Mouse (Mus musculus) cortical plate, adult 2 months (tissue): ENCODE data around the gene Prm2.

ENCODE experiments used
- CTCF ChIP-seq: fragments of 200-500 bp; IDR thresholded peaks from 2 replicates; pipeline ENCODE4 v1.5.1; 2011; ENCODE audit warnings: mild to moderate bottlenecking, control low read depth, low read length; ENCODE audit not compliant: insufficient read depth; ENCODE audit errors: extremely low read depth
- POLR2A ChIP-seq: fragments of 200-500 bp; IDR thresholded peaks from 2 replicates; pipeline ENCODE4 v1.6.1; 2011; ENCODE audit warnings: mild to moderate bottlenecking, low read length, control low read depth; ENCODE audit not compliant: insufficient read depth; ENCODE audit errors: extremely low read depth

- TF ChIP-seq CTCF: no peak
- no peak for TF ChIP-seq POLR2A
Measured at GRCm38 (mm10) chr16:10810376-10810775, 14.4 kb upstream of the Prm2 start.
